Mouse (Mus musculus) forebrain, embryonic 13.5 days (tissue): ENCODE measurements around the gene Acss2. TPM values are rescaled to one million over a fixed set of nuclear protein-coding genes. Genes with fewer than 3 reads are reported as not detected.

ENCODE experiments used
- ATAC-seq: fragments of 200-750 bp; cut with Nextera tagmentation; 2 replicates; pipeline ENCODE4 v1.8.0; 2017
- H3K27ac ChIP-seq: fragments of 300-500 bp; sonication (generic); 2 replicates; pipeline ENCODE4 v1.5.1; 2015; ENCODE audit warnings: inconsistent platforms, mild to moderate bottlenecking, moderate library complexity
- H3K27me3 ChIP-seq: fragments of 300-500 bp; sonication (generic); 2 replicates; pipeline ENCODE4 v1.6.1; 2015; ENCODE audit warnings: mild to moderate bottlenecking, inconsistent platforms
- H3K36me3 ChIP-seq: fragments of 300-500 bp; sonication (generic); 2 replicates; pipeline ENCODE4 v1.6.1; 2015; ENCODE audit warnings: mild to moderate bottlenecking, inconsistent platforms; ENCODE audit not compliant: poor library complexity, severe bottlenecking
- H3K4me1 ChIP-seq: fragments of 300-500 bp; sonication (generic); 2 replicates; pipeline ENCODE4 v1.6.1; 2015; ENCODE audit warnings: inconsistent platforms
- H3K4me2 ChIP-seq: fragments of 300-500 bp; sonication (generic); 2 replicates; pipeline ENCODE4 v1.6.1; 2015; ENCODE audit warnings: inconsistent platforms, mild to moderate bottlenecking, moderate library complexity
- H3K4me3 ChIP-seq: fragments of 300-500 bp; sonication (generic); 2 replicates; pipeline ENCODE4 v1.5.1; 2015; ENCODE audit warnings: mild to moderate bottlenecking, inconsistent platforms
- H3K9ac ChIP-seq: fragments of 300-500 bp; sonication (generic); 2 replicates; pipeline ENCODE4 v1.6.1; 2015; ENCODE audit warnings: mild to moderate bottlenecking, inconsistent platforms
- H3K9me3 ChIP-seq: fragments of 300-500 bp; sonication (generic); replicated peaks from 2 replicates; pipeline ENCODE4 v1.6.1; 2016; ENCODE audit warnings: inconsistent platforms
- WGBS: fragments of 180-500 bp; shearing (Covaris S2); methylation state at CpG from one replicate; pipeline ENCODE4 v1.1.7; 2015; 5-methylcytosine and 5-hydroxymethylcytosine counted together
- polyA plus RNA-seq: library from polyadenylated mRNA; unstranded; fragments of >200 nt; fragmentation: Nextera tagmentation; extraction: Ambion mirVana; gene quantifications from 2 replicates; pipeline ENCODE4 v1.2.1, GENCODE M21; 2015

The Acss2 gene
- polyA plus RNA-seq, 1 experiment from 2014 or later, result 19.0 TPM

DNA sequence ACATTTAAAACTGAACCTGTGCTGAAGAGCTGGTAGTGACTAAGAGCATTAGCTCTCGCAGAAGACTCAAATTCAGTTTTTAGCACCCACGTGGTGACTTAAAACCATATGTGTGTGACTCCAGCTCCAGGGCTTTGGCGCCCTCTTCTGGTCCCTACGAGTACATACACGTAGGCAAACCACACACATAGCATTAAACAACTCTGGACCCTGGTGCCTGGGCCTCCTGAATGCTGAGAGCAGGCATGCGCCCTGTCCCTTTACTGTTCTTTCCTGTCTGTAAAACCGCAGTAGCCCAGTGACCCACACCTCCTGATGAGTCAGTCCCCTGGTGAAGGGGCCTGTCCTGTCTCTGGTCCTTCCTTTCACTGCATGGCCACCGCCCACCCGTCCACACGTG lies 107.0 kb downstream of the Acss2 start:
- Histone ChIP-seq H3K4me2 (no peak overlapping the region), H3K9me3 (no peaks in the 10 kb centered on the region), H3K36me3 (no peaks in the 10 kb centered on the region), H3K9ac (no peak overlapping the region), H3K4me1 (peaks cover 10% of the 10 kb centered on the region), H3K27me3 (peaks cover 28% of the 10 kb centered on the region), H3K4me3 (no peak overlapping the region), H3K27ac (no peak overlapping the region)
- no peak for ATAC-seq
- 42% methylated on average over 10 of the region's 10 CpGs for WGBS

DNA sequence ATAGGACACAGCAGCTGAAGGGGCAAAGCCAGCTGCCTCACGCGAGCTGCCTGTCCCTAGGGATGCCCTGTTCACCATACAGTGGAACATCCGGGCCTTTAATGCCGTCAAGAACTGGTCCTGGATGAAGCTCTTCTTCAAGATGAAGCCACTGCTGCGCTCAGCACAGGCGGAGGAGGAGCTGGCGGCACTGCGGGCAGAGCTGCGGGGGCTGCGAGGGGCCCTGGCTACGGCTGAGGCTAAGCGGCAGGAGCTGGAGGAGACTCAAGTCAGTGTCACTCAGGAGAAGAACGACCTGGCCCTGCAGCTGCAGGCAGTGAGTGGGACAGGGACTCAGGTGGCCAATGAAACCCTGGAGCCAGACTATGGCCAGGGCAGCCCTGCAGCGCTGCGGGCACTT lies 108.5 kb downstream of the Acss2 start:
- H3K9ac ChIP-seq, result no peak overlapping the region
- WGBS, result 52% methylated on average over 15 of the region's 15 CpGs
- H3K4me1 ChIP-seq, result peaks cover 24% of the 10 kb centered on the region
- peaks cover 40% of the 10 kb centered on the region for H3K27me3 ChIP-seq
- peaks cover under 1% of the 10 kb centered on the region; the same call in 1 of the 2 replicates for H3K36me3 ChIP-seq
- no peak overlapping the region for H3K4me2 ChIP-seq
- no peak for ATAC-seq
- H3K27ac ChIP-seq, result no peak overlapping the region
- H3K4me3 ChIP-seq, result no peak overlapping the region
- H3K9me3 ChIP-seq, result no peaks in the 10 kb centered on the region

DNA sequence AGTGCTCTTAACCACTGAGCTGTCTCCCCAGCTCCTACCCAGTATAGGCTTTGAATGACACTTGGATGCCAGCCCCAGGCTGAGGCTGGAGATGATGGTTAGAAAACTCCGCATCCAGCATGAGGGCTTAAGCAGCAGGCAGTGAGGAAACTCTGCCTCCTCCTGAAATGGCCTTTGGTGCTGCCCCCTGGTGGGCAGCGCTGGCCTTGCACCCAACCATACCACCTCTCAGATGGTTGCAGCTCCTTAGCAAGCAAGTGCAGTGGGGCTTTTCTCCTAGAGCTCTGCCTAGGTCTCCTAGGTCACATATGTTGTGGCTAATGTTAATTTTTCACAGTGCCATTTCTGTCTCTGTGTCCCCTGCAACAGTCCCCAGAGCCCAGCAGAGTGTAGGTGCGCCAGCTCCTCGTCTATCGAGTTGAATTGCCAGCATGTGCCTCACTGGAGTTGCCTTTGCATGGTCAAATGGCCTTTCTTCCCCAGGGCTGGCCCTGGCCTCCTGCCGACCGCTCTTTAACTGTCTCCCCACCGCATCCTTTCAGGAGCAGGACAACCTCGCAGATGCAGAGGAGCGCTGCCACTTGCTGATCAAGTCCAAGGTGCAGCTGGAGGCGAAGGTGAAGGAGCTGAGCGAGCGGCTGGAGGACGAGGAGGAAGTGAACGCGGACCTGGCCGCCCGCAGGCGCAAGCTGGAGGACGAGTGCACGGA lies 109.4 kb downstream of the Acss2 start:
- 41% methylated on average over 21 of the region's 21 CpGs for WGBS
- Histone ChIP-seq H3K9me3 (no peaks in the 10 kb centered on the region), H3K27me3 (peaks cover 49% of the 10 kb centered on the region), H3K27ac (no peak overlapping the region), H3K4me2 (no peak overlapping the region), H3K4me1 (peaks cover 28% of the 10 kb centered on the region), H3K36me3 (peaks cover 9% of the 10 kb centered on the region), H3K9ac (no peak overlapping the region), H3K4me3 (no peak overlapping the region)
- no peak for ATAC-seq

DNA sequence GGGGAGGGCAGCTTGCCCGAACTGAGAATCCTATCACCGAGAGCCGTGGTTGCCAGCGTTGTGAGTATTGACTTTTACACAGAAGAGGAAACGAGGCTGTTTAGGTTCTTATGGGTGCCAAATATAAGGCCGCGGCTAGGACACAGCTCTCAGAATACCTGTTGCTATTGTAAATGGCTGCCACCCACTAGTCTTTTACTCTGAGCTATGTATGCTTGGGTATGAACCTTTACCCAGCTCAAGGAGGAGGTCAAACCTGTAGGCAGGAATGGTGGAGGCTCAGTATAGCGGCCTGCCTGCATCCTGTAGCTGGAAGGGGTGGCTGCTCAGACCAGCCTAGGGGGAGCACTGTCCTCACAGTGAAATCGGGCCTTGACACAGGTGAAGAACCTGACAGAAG lies 110.4 kb downstream of the Acss2 start:
- Histone ChIP-seq H3K27ac (no peak overlapping the region), H3K4me2 (no peak overlapping the region), H3K27me3 (peaks cover 58% of the 10 kb centered on the region), H3K9ac (no peak overlapping the region), H3K4me1 (peaks cover 28% of the 10 kb centered on the region), H3K4me3 (no peak overlapping the region), H3K9me3 (no peaks in the 10 kb centered on the region), H3K36me3 (peaks cover 19% of the 10 kb centered on the region)
- WGBS, result 88% methylated on average over 9 of the region's 9 CpGs
- no peak for ATAC-seq

DNA sequence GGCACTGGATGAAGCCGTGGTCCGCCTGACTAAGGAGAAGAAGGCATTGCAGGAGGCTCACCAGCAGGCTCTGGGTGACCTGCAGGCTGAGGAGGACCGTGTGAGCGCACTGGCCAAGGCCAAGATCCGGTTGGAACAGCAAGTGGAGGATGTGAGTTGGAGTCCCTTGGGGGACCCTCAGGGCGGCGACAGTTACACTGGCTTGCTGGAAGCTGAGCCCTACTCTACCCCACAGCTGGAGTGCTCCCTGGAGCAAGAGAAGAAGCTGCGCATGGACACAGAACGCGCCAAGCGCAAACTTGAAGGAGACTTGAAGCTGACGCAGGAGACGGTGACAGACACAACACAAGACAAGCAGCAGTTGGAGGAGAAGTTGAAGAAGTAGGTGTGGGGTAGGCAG lies 110.8 kb downstream of the Acss2 start:
- Histone ChIP-seq H3K27ac (no peak overlapping the region), H3K27me3 (peaks cover 62% of the 10 kb centered on the region), H3K9me3 (no peaks in the 10 kb centered on the region), H3K4me2 (peak overlapping the region; percentile 83; the same call in 1 of the 2 replicates), H3K9ac (peak overlapping the region; percentile 60; the same call in 1 of the 2 replicates), H3K4me3 (no peak overlapping the region), H3K4me1 (peaks cover 28% of the 10 kb centered on the region), H3K36me3 (peaks cover 23% of the 10 kb centered on the region)
- no peak for ATAC-seq
- WGBS, result 77% methylated on average over 13 of the region's 13 CpGs

DNA sequence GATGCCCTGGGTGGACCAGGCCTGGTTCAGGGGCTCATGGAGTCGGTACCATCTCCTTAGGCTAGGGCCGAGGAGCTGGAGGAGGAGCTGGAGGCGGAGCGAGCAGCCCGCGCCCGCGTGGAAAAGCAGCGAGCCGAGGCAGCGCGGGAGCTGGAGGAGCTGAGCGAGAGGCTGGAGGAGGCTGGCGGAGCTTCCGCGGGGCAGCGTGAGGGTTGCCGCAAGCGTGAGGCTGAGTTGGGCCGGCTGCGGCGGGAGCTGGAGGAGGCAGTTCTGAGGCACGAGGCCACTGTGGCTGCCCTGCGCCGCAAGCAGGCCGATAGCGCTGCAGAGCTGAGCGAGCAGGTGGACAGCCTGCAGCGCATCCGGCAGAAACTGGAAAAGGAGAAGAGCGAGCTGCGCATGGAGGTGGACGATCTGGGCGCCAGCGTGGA lies 111.5 kb downstream of the Acss2 start:
- H3K36me3 ChIP-seq, result peaks cover 30% of the 10 kb centered on the region
- peaks cover 28% of the 10 kb centered on the region for H3K4me1 ChIP-seq
- H3K9ac ChIP-seq, result peak overlapping the region; percentile 60
- H3K4me2 ChIP-seq, result peak overlapping the region; percentile 83
- peaks cover 62% of the 10 kb centered on the region for H3K27me3 ChIP-seq
- 2% methylated on average over 32 of the region's 35 CpGs for WGBS
- no peak overlapping the region for H3K27ac ChIP-seq
- H3K4me3 ChIP-seq, result peak overlapping the region; percentile 38
- no peaks in the 10 kb centered on the region for H3K9me3 ChIP-seq
- ATAC-seq, result peak; percentile 65

DNA sequence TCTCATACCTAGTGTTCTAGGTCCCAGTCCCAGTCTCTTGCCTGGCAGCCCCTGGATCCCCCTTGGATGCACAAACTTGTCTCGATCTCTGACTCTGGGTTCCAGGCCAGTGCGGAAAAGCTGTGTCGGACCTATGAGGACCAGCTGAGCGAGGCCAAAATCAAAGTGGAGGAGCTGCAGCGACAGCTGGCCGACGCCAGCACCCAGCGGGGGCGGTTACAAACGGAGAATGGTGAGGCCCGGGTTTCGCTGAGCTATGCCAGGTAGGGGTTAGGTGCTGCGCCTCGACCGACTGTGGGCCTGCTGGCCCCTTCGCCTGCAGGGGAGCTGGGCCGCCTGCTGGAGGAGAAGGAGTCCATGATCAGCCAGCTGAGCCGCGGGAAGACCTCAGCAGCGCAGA lies 112.4 kb downstream of the Acss2 start:
- peaks cover 28% of the 10 kb centered on the region for H3K4me1 ChIP-seq
- ATAC-seq, result no peak
- 23% methylated on average over 20 of the region's 20 CpGs for WGBS
- H3K36me3 ChIP-seq, result peaks cover 39% of the 10 kb centered on the region
- H3K27me3 ChIP-seq, result peaks cover 62% of the 10 kb centered on the region
- H3K27ac ChIP-seq, result no peak overlapping the region
- no peak overlapping the region; the same call in 1 of the 2 replicates for H3K9ac ChIP-seq
- no peaks in the 10 kb centered on the region for H3K9me3 ChIP-seq
- H3K4me2 ChIP-seq, result no peak overlapping the region; the same call in 1 of the 2 replicates
- no peak overlapping the region for H3K4me3 ChIP-seq

DNA sequence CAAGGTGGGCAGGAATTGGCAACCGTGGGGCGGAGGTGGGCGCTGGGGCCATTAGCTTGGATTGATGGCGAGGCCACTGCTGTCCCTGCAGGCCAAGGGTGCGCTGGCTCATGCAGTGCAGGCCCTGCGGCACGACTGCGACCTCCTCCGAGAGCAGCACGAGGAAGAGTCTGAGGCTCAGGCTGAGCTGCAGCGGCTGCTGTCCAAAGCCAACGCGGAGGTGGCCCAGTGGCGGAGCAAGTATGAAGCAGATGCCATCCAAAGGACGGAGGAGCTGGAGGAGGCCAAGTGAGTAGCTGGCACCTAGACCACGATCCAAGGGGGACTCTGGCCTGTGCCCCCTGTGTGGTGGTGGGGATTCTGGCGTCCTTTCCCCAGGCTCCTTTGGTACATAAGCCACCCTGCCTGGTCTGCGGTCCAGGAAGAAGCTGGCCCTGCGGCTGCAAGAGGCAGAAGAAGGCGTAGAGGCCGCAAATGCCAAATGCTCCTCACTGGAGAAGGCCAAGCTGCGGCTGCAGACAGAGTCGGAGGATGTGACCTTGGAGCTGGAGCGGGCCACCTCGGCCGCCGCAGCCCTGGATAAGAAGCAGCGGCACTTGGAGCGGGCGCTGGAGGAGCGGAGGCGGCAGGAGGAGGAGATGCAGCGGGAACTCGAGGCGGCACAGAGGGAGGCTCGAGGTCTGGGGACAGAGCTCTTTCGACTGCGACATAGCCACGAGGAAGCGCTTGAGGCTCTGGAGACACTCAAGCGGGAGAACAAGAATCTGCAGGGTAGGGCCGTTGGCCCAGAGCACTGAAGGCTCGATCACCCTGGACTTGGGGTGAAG lies 113.1 kb downstream of the Acss2 start:
- Histone ChIP-seq H3K27me3 (peaks cover 62% of the 10 kb centered on the region), H3K9me3 (no peaks in the 10 kb centered on the region), H3K9ac (peak overlapping the region; percentile 12; the same call in 1 of the 2 replicates), H3K4me2 (no peak overlapping the region; the same call in 1 of the 2 replicates), H3K4me1 (peaks cover 28% of the 10 kb centered on the region), H3K27ac (no peak overlapping the region), H3K4me3 (no peak overlapping the region), H3K36me3 (peaks cover 46% of the 10 kb centered on the region)
- ATAC-seq, result no peak
- WGBS, result 17% methylated on average over 43 of the region's 43 CpGs

DNA sequence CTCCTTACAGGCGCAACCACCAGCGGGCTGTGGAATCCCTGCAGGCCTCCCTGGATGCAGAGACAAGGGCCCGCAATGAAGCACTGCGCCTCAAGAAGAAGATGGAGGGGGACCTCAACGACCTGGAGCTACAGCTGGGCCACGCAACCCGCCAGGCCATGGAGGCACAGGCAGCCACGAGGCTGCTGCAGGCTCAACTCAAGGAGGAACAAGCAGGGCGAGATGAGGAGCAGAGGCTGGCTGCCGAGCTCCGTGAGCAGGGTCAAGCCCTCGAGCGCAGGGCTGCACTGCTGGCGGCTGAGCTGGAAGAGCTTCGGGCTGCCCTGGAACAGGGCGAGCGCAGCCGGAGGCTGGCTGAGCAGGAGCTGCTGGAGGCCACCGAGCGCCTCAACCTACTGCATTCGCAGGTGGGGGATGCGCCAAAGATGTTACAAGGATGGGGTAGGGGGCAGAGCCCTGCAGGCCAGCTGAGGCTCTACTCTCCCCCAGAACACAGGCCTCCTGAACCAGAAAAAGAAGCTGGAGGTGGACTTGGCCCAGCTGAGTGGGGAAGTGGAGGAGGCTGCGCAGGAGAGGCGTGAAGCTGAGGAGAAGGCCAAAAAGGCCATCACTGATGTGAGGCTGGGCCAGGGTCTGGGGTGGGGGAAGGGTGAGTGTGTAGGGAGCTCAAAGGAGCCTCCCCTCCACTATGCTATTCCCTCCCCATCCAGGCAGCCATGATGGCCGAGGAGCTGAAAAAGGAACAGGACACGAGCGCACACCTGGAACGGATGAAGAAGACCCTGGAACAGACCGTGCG lies 114.6 kb downstream of the Acss2 start:
- Histone ChIP-seq H3K27me3 (peaks cover 60% of the 10 kb centered on the region), H3K4me3 (no peak overlapping the region), H3K9ac (no peak overlapping the region), H3K9me3 (no peaks in the 10 kb centered on the region), H3K4me1 (peaks cover 28% of the 10 kb centered on the region), H3K4me2 (no peak overlapping the region), H3K36me3 (peaks cover 61% of the 10 kb centered on the region), H3K27ac (no peak overlapping the region)
- WGBS, result 71% methylated on average over 30 of the region's 30 CpGs
- ATAC-seq, result no peak

DNA sequence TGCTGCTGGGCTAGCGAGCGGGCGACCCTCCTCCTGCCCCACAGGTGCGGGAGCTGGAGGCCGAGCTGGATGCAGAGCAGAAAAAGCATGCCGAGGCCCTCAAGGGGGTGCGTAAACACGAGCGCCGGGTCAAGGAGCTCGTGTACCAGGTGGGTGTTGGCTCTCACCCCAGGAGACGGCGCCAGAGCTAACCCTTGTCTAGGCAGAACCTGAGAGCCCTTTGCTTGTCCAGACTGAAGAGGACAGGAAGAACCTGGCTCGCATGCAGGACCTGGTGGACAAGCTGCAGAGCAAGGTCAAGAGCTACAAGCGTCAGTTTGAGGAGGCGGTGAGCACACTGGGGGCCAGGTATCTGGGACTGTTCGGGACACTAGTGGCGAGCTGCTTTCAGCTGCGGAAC lies 115.4 kb downstream of the Acss2 start:
- H3K36me3 ChIP-seq, result peaks cover 69% of the 10 kb centered on the region
- H3K4me1 ChIP-seq, result peaks cover 28% of the 10 kb centered on the region
- no peak overlapping the region for H3K9ac ChIP-seq
- no peak for ATAC-seq
- H3K4me3 ChIP-seq, result no peak overlapping the region
- peaks cover 52% of the 10 kb centered on the region for H3K27me3 ChIP-seq
- 66% methylated on average over 19 of the region's 19 CpGs for WGBS
- H3K4me2 ChIP-seq, result no peak overlapping the region
- no peaks in the 10 kb centered on the region for H3K9me3 ChIP-seq
- H3K27ac ChIP-seq, result no peak overlapping the region

DNA sequence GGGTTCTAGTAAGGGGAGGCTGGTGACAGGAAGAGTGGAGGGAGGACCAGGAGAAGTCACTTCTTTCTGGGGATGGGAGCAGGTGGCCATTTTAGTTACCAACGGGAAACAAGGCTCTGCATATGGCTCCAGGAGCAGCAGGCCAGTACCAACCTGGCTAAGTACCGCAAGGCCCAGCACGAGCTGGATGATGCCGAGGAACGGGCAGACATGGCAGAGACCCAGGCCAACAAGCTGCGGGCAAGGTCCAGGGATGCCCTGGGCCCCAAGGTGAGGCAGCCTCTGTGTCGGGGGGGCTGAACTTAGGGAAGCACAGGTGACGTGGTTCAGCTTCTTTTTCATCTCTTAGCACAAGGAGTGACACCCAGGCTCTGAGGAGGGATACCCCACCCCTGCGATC lies 116.0 kb downstream of the Acss2 start:
- H3K36me3 ChIP-seq, result peaks cover 75% of the 10 kb centered on the region
- peaks cover 46% of the 10 kb centered on the region for H3K27me3 ChIP-seq

DNA sequence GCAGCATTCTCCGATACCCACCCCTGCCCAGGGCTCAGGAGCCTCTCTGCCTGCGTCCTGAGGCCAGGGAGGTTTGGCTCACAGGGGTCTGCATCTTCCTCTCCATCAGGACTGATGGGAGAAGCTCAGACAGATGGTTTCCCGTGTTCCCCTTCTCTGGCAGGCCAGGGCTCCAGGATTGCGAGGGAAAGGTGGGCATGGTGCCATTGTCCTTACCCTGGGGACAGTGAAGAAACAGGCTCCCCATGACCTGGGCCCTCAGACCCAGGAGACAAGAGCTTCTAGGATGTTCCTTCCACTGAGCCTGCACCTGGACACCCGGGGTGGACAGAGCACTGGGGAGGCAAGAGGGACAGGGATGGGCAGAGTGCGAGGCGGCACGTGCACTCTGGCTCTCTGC lies 116.8 kb downstream of the Acss2 start:
- ATAC-seq, result no peak
- Histone ChIP-seq H3K36me3 (peaks cover 82% of the 10 kb centered on the region), H3K4me2 (no peak overlapping the region), H3K4me1 (peaks cover 20% of the 10 kb centered on the region), H3K9me3 (no peaks in the 10 kb centered on the region), H3K9ac (no peak overlapping the region), H3K4me3 (no peak overlapping the region), H3K27me3 (peaks cover 39% of the 10 kb centered on the region), H3K27ac (no peak overlapping the region)
- 95% methylated on average over 8 of the region's 8 CpGs for WGBS

More for the DNA sequence above, 116.0 kb downstream of the Acss2 start:
- Histone ChIP-seq H3K27ac (no peak overlapping the region), H3K9ac (no peak overlapping the region), H3K4me1 (peaks cover 28% of the 10 kb centered on the region), H3K4me2 (no peak overlapping the region), H3K9me3 (no peaks in the 10 kb centered on the region), H3K4me3 (no peak overlapping the region)
- WGBS, result 88% methylated on average over 9 of the region's 9 CpGs
- no peak for ATAC-seq
